Mouse (Mus musculus): ENCODE measurements around the gene Anapc11. TPM values are rescaled to one million over a fixed set of nuclear protein-coding genes. Genes with fewer than 3 reads are reported as not detected.

Gene Anapc11
- polyA plus RNA-seq, 1 experiment from 2014 or later = 215 TPM

- Histone ChIP-seq H3K4me3 (ENCODE audit: low read length) (no peak overlapping the region), H3K4me1 (replicated peaks; ENCODE audit: control insufficient read depth, insufficient read depth, low read length) (0 out of 2 replicates have a peak, but pooled peaks cover 2% of the 10 kb centered on the region), H3K36me3 (ENCODE audit: control insufficient read depth, insufficient read depth, low read length) (no peaks in the 10 kb centered on the region), H3K27ac (ENCODE audit: low read length) (no peak overlapping the region), H3K9ac (ENCODE audit: low read length) (no peak overlapping the region), H3K9me3 (ENCODE audit: control insufficient read depth, low read length) (no peaks in the 10 kb centered on the region), H3K4me2 (ENCODE audit: low read depth, low read length) (no peak overlapping the region), H3K27me3 (ENCODE audit: control insufficient read depth, insufficient read depth, low read depth, low read length) (peaks cover 8% of the 10 kb centered on the region; the same call in 1 of the 2 replicates)
- no peak for ATAC-seq (ENCODE audit: low read depth)
- 55% methylated on average over 3 of the region's 3 CpGs for WGBS
Observed at GRCm38 (mm10) chr11:120651872-120652271, 53.7 kb downstream of the Anapc11 start.

GRCm38 (mm10) chr11:120654741-120655140 is 56.5 kb downstream of the Anapc11 start:
- H3K4me2 ChIP-seq (ENCODE audit: low read depth, low read length) = no peak overlapping the region
- no peaks in the 10 kb centered on the region for H3K9me3 ChIP-seq (ENCODE audit: control insufficient read depth, low read length)
- H3K9ac ChIP-seq (ENCODE audit: low read length) = no peak overlapping the region
- H3K27ac ChIP-seq (ENCODE audit: low read length) = no peak overlapping the region
- peaks cover 30% of the 10 kb centered on the region for H3K27me3 ChIP-seq (ENCODE audit: control insufficient read depth, insufficient read depth, low read depth, low read length)
- H3K4me3 ChIP-seq (ENCODE audit: low read length) = no peak overlapping the region
- H3K36me3 ChIP-seq (ENCODE audit: control insufficient read depth, insufficient read depth, low read length) = no peaks in the 10 kb centered on the region
- ATAC-seq (ENCODE audit: low read depth) = no peak
- peaks cover 5% of the 10 kb centered on the region for H3K4me1 ChIP-seq (replicated peaks; ENCODE audit: control insufficient read depth, insufficient read depth, low read length)
- 68% methylated on average over 3 of the region's 3 CpGs for WGBS

DNA sequence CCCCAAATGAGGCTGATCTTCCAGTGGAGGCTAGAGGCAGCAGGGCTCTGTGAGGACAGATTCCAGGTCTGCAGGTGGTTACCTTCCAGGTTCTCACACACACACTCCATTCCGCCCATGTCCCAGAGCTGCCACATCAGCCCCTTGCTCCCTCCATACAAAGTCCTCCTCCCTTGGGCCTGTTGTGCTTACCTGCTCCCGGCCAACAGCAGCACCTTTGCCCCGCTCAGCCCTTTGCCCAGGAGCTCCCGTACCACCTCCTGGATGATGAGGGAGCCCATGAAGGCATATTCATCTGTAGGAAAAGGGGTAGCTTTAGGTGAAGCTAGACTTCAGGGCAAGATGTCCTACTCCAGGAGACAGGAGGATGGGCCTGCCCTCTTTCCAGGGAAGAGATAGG is 59.1 kb downstream of the Anapc11 start:
- Histone ChIP-seq H3K4me1 (replicated peaks; ENCODE audit: control insufficient read depth, insufficient read depth, low read length) (peaks cover 17% of the 10 kb centered on the region), H3K36me3 (ENCODE audit: control insufficient read depth, insufficient read depth, low read length) (no peaks in the 10 kb centered on the region), H3K9ac (ENCODE audit: low read length) (no peak overlapping the region), H3K9me3 (ENCODE audit: control insufficient read depth, low read length) (no peaks in the 10 kb centered on the region), H3K4me3 (ENCODE audit: low read length) (no peak overlapping the region), H3K27ac (ENCODE audit: low read length) (no peak overlapping the region), H3K4me2 (ENCODE audit: low read depth, low read length) (no peak overlapping the region), H3K27me3 (ENCODE audit: control insufficient read depth, insufficient read depth, low read depth, low read length) (peaks cover 55% of the 10 kb centered on the region)
- 74% methylated on average over 4 of the region's 4 CpGs for WGBS
- no peak for ATAC-seq (ENCODE audit: low read depth)

Small RNA genes within 50 kb of the gene (microRNA-seq; reads per million reads assigned to microRNA genes)
- gene Mir6936 = not detected

Other genes starting within 250 kb of the Anapc11 start
- gene Actg1, start 249.9 kb upstream of the Anapc11 start, polyA plus RNA-seq (2015; fragmentation: Nextera tagmentation; extraction: Ambion mirVana) = 2,589 and 2,717 TPM in 2 replicates
- gene Fscn2, start 236.9 kb upstream of the Anapc11 start, polyA plus RNA-seq (2015; fragmentation: Nextera tagmentation; extraction: Ambion mirVana) = 0.64 and 0.83 TPM in 2 replicates
- gene Faap100, start 219.7 kb upstream of the Anapc11 start, polyA plus RNA-seq (2015; fragmentation: Nextera tagmentation; extraction: Ambion mirVana) = 36.7 and 41.4 TPM in 2 replicates
- 25.9 and 28.2 TPM in 2 replicates for gene Nploc4, start 160.7 kb upstream of the Anapc11 start, polyA plus RNA-seq (2015; fragmentation: Nextera tagmentation; extraction: Ambion mirVana)
- gene Tspan10, start 155.8 kb upstream of the Anapc11 start, polyA plus RNA-seq (2015; fragmentation: Nextera tagmentation; extraction: Ambion mirVana) = not detected in 2 replicates
- gene Pde6g, start 144.9 kb upstream of the Anapc11 start, polyA plus RNA-seq (2015; fragmentation: Nextera tagmentation; extraction: Ambion mirVana) = 0.21 TPM in 1 of 2 replicates, not detected in the other
- 13.2 and 14.8 TPM in 2 replicates for gene Oxld1, start 140.4 kb upstream of the Anapc11 start, polyA plus RNA-seq (2015; fragmentation: Nextera tagmentation; extraction: Ambion mirVana)
- gene Ccdc137, start 140.3 kb upstream of the Anapc11 start, polyA plus RNA-seq (2015; fragmentation: Nextera tagmentation; extraction: Ambion mirVana) = 34.8 and 38.1 TPM in 2 replicates
- gene Arl16, start 130.8 kb upstream of the Anapc11 start, polyA plus RNA-seq (2015; fragmentation: Nextera tagmentation; extraction: Ambion mirVana) = 40.3 and 44.8 TPM in 2 replicates
- 113 and 117 TPM in 2 replicates for gene Mrpl12, start 113.8 kb upstream of the Anapc11 start, polyA plus RNA-seq (2015; fragmentation: Nextera tagmentation; extraction: Ambion mirVana)
- gene Slc25a10, start 106.6 kb upstream of the Anapc11 start, polyA plus RNA-seq (2015; fragmentation: Nextera tagmentation; extraction: Ambion mirVana) = 72.5 and 73.8 TPM in 2 replicates
- 1.4 and 1.7 TPM in 2 replicates for gene Gcgr, start 67.7 kb upstream of the Anapc11 start, polyA plus RNA-seq (2015; fragmentation: Nextera tagmentation; extraction: Ambion mirVana)
- 184 and 200 TPM in 2 replicates for gene Mcrip1, start 48.7 kb upstream of the Anapc11 start, polyA plus RNA-seq (2015; fragmentation: Nextera tagmentation; extraction: Ambion mirVana)
- 0.95 and 2.6 TPM in 2 replicates for gene Ppp1r27, start 47.3 kb upstream of the Anapc11 start, polyA plus RNA-seq (2015; fragmentation: Nextera tagmentation; extraction: Ambion mirVana)
- gene P4hb, start 25.2 kb upstream of the Anapc11 start, polyA plus RNA-seq (2015; fragmentation: Nextera tagmentation; extraction: Ambion mirVana) = 829 and 841 TPM in 2 replicates
- gene Arhgdia, start 16.8 kb upstream of the Anapc11 start, polyA plus RNA-seq (2015; fragmentation: Nextera tagmentation; extraction: Ambion mirVana) = 654 and 680 TPM in 2 replicates
- gene Alyref, start 56 bp upstream of the Anapc11 start, polyA plus RNA-seq (2015; fragmentation: Nextera tagmentation; extraction: Ambion mirVana) = 82.6 and 266 TPM in 2 replicates
- 1.5 and 1.6 TPM in 2 replicates for gene Npb, start 10.1 kb downstream of the Anapc11 start, polyA plus RNA-seq (2015; fragmentation: Nextera tagmentation; extraction: Ambion mirVana)
- 104 and 117 TPM in 2 replicates for gene Pcyt2, start 19.5 kb downstream of the Anapc11 start, polyA plus RNA-seq (2015; fragmentation: Nextera tagmentation; extraction: Ambion mirVana)
- 31.8 and 32.5 TPM in 2 replicates for gene Sirt7, start 26.8 kb downstream of the Anapc11 start, polyA plus RNA-seq (2015; fragmentation: Nextera tagmentation; extraction: Ambion mirVana)
- 13.2 and 15.0 TPM in 2 replicates for gene Mafg, start 35.2 kb downstream of the Anapc11 start, polyA plus RNA-seq (2015; fragmentation: Nextera tagmentation; extraction: Ambion mirVana)
- gene Pycr1, start 45.3 kb downstream of the Anapc11 start, polyA plus RNA-seq (2015; fragmentation: Nextera tagmentation; extraction: Ambion mirVana) = 22.4 and 23.4 TPM in 2 replicates
- 0.97 and 1.1 TPM in 2 replicates for gene Myadml2, start 49.7 kb downstream of the Anapc11 start, polyA plus RNA-seq (2015; fragmentation: Nextera tagmentation; extraction: Ambion mirVana)
- 3.2 and 4.0 TPM in 2 replicates for gene Notum, start 62.8 kb downstream of the Anapc11 start, polyA plus RNA-seq (2015; fragmentation: Nextera tagmentation; extraction: Ambion mirVana)
- gene Aspscr1, start 74.6 kb downstream of the Anapc11 start, polyA plus RNA-seq (2015; fragmentation: Nextera tagmentation; extraction: Ambion mirVana) = 127 and 133 TPM in 2 replicates
- gene Cenpx, start 115.3 kb downstream of the Anapc11 start, polyA plus RNA-seq (2015; fragmentation: Nextera tagmentation; extraction: Ambion mirVana) = 156 and 170 TPM in 2 replicates
- 58.2 and 63.9 TPM in 2 replicates for gene Lrrc45, start 115.5 kb downstream of the Anapc11 start, polyA plus RNA-seq (2015; fragmentation: Nextera tagmentation; extraction: Ambion mirVana)
- 53.5 and 54.2 TPM in 2 replicates for gene Rac3, start 123.0 kb downstream of the Anapc11 start, polyA plus RNA-seq (2015; fragmentation: Nextera tagmentation; extraction: Ambion mirVana)
- gene Dcxr, start 128.9 kb downstream of the Anapc11 start, polyA plus RNA-seq (2015; fragmentation: Nextera tagmentation; extraction: Ambion mirVana) = 69.5 and 92.2 TPM in 2 replicates
- gene Cbr2, start 133.7 kb downstream of the Anapc11 start, polyA plus RNA-seq (2015; fragmentation: Nextera tagmentation; extraction: Ambion mirVana) = 194 and 348 TPM in 2 replicates
- 3.9 and 5.0 TPM in 2 replicates for gene Hmga1b, start 164.4 kb downstream of the Anapc11 start, polyA plus RNA-seq (2015; fragmentation: Nextera tagmentation; extraction: Ambion mirVana)
- gene Rfng, start 185.8 kb downstream of the Anapc11 start, polyA plus RNA-seq (2015; fragmentation: Nextera tagmentation; extraction: Ambion mirVana) = 39.3 and 43.0 TPM in 2 replicates
- 187 and 188 TPM in 2 replicates for gene Gps1, start 185.9 kb downstream of the Anapc11 start, polyA plus RNA-seq (2015; fragmentation: Nextera tagmentation; extraction: Ambion mirVana)
- gene Dus1l, start 198.0 kb downstream of the Anapc11 start, polyA plus RNA-seq (2015; fragmentation: Nextera tagmentation; extraction: Ambion mirVana) = 74.0 and 80.9 TPM in 2 replicates
- 50.6 and 53.5 TPM in 2 replicates for gene Fasn, start 226.1 kb downstream of the Anapc11 start, polyA plus RNA-seq (2015; fragmentation: Nextera tagmentation; extraction: Ambion mirVana)

Measured in lung, embryonic 16.5 days (tissue).